Mouse (Mus musculus) liver, embryonic 16.5 days (tissue): Measurements from ENCODE around the gene Foxr1. TPM values are rescaled to one million over a fixed set of nuclear protein-coding genes. Genes with fewer than 3 reads are reported as not detected.
A peak's percentile ranks its signal among the peaks of the same experiment; 100 is the strongest.
"Not testable (repeated sequence)": the region's sequence is repeated elsewhere in the genome, so short reads cannot be mapped to it uniquely, and the experiment has no call there.

Source experiments
- ATAC-seq: fragments of 200-750 bp; cut with Nextera tagmentation; 2 replicates; pipeline ENCODE4 v1.8.0; 2017; ENCODE audit warnings: low read depth, mild to moderate bottlenecking, moderate number of reproducible peaks, moderate library complexity
- H3K27ac ChIP-seq: fragments of 300-500 bp; sonication (generic); 2 replicates; pipeline ENCODE4 v1.5.1; 2014; ENCODE audit warnings: mild to moderate bottlenecking, low read length
- H3K27me3 ChIP-seq: fragments of 300-500 bp; sonication (generic); 2 replicates; pipeline ENCODE4 v1.6.1; 2014; ENCODE audit warnings: low read depth, low read length, mixed read lengths; ENCODE audit not compliant: control insufficient read depth, insufficient read depth
- H3K36me3 ChIP-seq: fragments of 300-500 bp; sonication (generic); 2 replicates; pipeline ENCODE4 v1.6.1; 2014; ENCODE audit warnings: mild to moderate bottlenecking; ENCODE audit not compliant: control insufficient read depth, insufficient read depth
- H3K4me1 ChIP-seq: fragments of 300-500 bp; sonication (generic); 2 replicates; pipeline ENCODE4 v1.6.1; 2014; ENCODE audit warnings: low read depth, low read length, mixed read lengths; ENCODE audit not compliant: control insufficient read depth
- H3K4me2 ChIP-seq: fragments of 300-500 bp; sonication (generic); 2 replicates; pipeline ENCODE4 v1.6.1; 2014; ENCODE audit warnings: low read depth, low read length, mixed read lengths
- H3K4me3 ChIP-seq: fragments of 300-500 bp; sonication (generic); 2 replicates; pipeline ENCODE4 v1.5.1; 2014; ENCODE audit warnings: low read depth, mild to moderate bottlenecking, low read length
- H3K9ac ChIP-seq: fragments of 300-500 bp; sonication (generic); 2 replicates; pipeline ENCODE4 v1.6.1; 2014; ENCODE audit warnings: low read depth, low read length
- H3K9me3 ChIP-seq: fragments of 300-500 bp; sonication (generic); replicated peaks from 2 replicates; pipeline ENCODE4 v1.6.1; 2016; ENCODE audit warnings: low read length; ENCODE audit not compliant: control insufficient read depth
- WGBS: fragments of 180-500 bp; shearing (Covaris S2); extraction: QIAGEN DNeasy Blood & Tissue Kit; methylation state at CpG from one replicate; pipeline ENCODE4 v1.1.7; 2014; ENCODE audit not compliant: insufficient replicate concordance; 5-methylcytosine and 5-hydroxymethylcytosine counted together
- polyA plus RNA-seq: library from polyadenylated mRNA; unstranded; fragments of >200 nt; fragmentation: Nextera tagmentation; extraction: Ambion mirVana; gene quantifications from 2 replicates; pipeline ENCODE4 v1.2.1, GENCODE M21; 2015

The Foxr1 gene
- polyA plus RNA-seq, 1 experiment from 2014 or later, result not detected

- H3K9me3 ChIP-seq, result no peaks in the 10 kb centered on the region
- H3K27me3 ChIP-seq, result peaks cover 3% of the 10 kb centered on the region; the same call in 1 of the 2 replicates
- H3K27ac ChIP-seq, result no peak overlapping the region
- H3K9ac ChIP-seq, result no peak overlapping the region
- ATAC-seq, result no peak
- no peak overlapping the region for H3K4me3 ChIP-seq
- 42% methylated on average over 5 of the region's 5 CpGs for WGBS
- H3K4me2 ChIP-seq, result no peak overlapping the region
- H3K4me1 ChIP-seq, result no peaks in the 10 kb centered on the region
- H3K36me3 ChIP-seq, result no peaks in the 10 kb centered on the region
Observed at GRCm38 (mm10) chr9:44461950-44462349, 21.0 kb upstream of the Foxr1 start.

- Histone ChIP-seq H3K4me2 (no peak overlapping the region), H3K4me1 (no peaks in the 10 kb centered on the region), H3K4me3 (no peak overlapping the region), H3K9me3 (no peaks in the 10 kb centered on the region), H3K27ac (no peak overlapping the region), H3K9ac (no peak overlapping the region), H3K36me3 (no peaks in the 10 kb centered on the region), H3K27me3 (peaks cover 15% of the 10 kb centered on the region)
- 26% methylated on average over 11 of the region's 11 CpGs for WGBS
- no peak for ATAC-seq
Observed at GRCm38 (mm10) chr9:44457035-44457742, 16.3 kb upstream of the Foxr1 start.

GRCm38 (mm10) chr9:44454891-44455220, 13.9 kb upstream of the Foxr1 start, which contains the start of gene Upk2:
TSS of gene Upk2 (minus strand) at chr9:44454976.
- no peak within 1 kb of the TSS for H3K4me3 ChIP-seq
- no peak within 1 kb of the TSS for H3K27ac ChIP-seq
- WGBS, result 29% methylated on average over 4 of the region's 4 CpGs
- no peak within 1 kb of the TSS for H3K4me2 ChIP-seq
- H3K9me3 ChIP-seq, result no peaks in the 10 kb centered on the region
- H3K4me1 ChIP-seq, result no peaks in the 10 kb centered on the region
- no peak for ATAC-seq
- H3K9ac ChIP-seq, result no peak within 1 kb of the TSS
- no peaks in the 10 kb centered on the region for H3K36me3 ChIP-seq
- peaks cover 15% of the 10 kb centered on the region for H3K27me3 ChIP-seq

- ATAC-seq, result peak; percentile 54; the same call in 1 of the 2 replicates
- 14% methylated on average over 14 of the region's 14 CpGs for WGBS
- Histone ChIP-seq H3K36me3 (no peaks in the 10 kb centered on the region), H3K4me1 (no peaks in the 10 kb centered on the region), H3K27me3 (peaks cover 15% of the 10 kb centered on the region), H3K27ac (no peak overlapping the region), H3K9me3 (no peaks in the 10 kb centered on the region), H3K4me2 (no peak overlapping the region), H3K4me3 (no peak overlapping the region), H3K9ac (no peak overlapping the region)
Observed at GRCm38 (mm10) chr9:44454132-44454890, 13.4 kb upstream of the Foxr1 start.

GRCm38 (mm10) chr9:44450387-44450786, 9.5 kb upstream of the Foxr1 start:
- Histone ChIP-seq H3K4me2 (no peak overlapping the region), H3K36me3 (no peaks in the 10 kb centered on the region), H3K9ac (no peak overlapping the region), H3K4me1 (no peaks in the 10 kb centered on the region), H3K27me3 (peaks cover 10% of the 10 kb centered on the region), H3K27ac (no peak overlapping the region), H3K9me3 (no peaks in the 10 kb centered on the region), H3K4me3 (no peak overlapping the region)
- ATAC-seq, result no peak

- H3K4me2 ChIP-seq, H3K36me3 ChIP-seq, H3K9ac ChIP-seq, H3K27me3 ChIP-seq, ATAC-seq, H3K27ac ChIP-seq, H3K4me1 ChIP-seq, H3K4me3 ChIP-seq, H3K9me3 ChIP-seq: not testable (repeated sequence)
- WGBS, result 65% methylated on average over 7 of the region's 7 CpGs
Observed at GRCm38 (mm10) chr9:44444402-44445025, 3.6 kb upstream of the Foxr1 start.

GRCm38 (mm10) chr9:44435747-44436146, 5.2 kb downstream of the Foxr1 start:
- Histone ChIP-seq H3K36me3 (no peaks in the 10 kb centered on the region), H3K27me3 (no peaks in the 10 kb centered on the region), H3K9ac (no peak overlapping the region), H3K4me3 (no peak overlapping the region), H3K4me2 (no peak overlapping the region), H3K4me1 (no peaks in the 10 kb centered on the region), H3K9me3 (no peaks in the 10 kb centered on the region), H3K27ac (no peak overlapping the region)
- ATAC-seq, result no peak
- WGBS, result 17% methylated on average over 6 of the region's 6 CpGs

GRCm38 (mm10) chr9:44432577-44433185, 8.3 kb downstream of the Foxr1 start:
- ATAC-seq, result no peak
- H3K9ac ChIP-seq, result no peak overlapping the region

More at GRCm38 (mm10) chr9:44432577-44433185, 8.3 kb downstream of the Foxr1 start:
- Histone ChIP-seq H3K9me3 (no peaks in the 10 kb centered on the region), H3K36me3 (no peaks in the 10 kb centered on the region), H3K4me3 (no peak overlapping the region), H3K4me2 (no peak overlapping the region), H3K4me1 (no peaks in the 10 kb centered on the region), H3K27me3 (no peaks in the 10 kb centered on the region), H3K27ac (no peak overlapping the region)
- 35% methylated on average over 5 of the region's 5 CpGs for WGBS
